Mouse (Mus musculus): ENCODE results near the gene Rnasek. TPM values are rescaled to one million over a fixed set of nuclear protein-coding genes. Genes with fewer than 3 reads are reported as not detected.

The Rnasek gene
- total RNA-seq, 2 experiments from 2014 or later, result 180 to 182 TPM

DNA sequence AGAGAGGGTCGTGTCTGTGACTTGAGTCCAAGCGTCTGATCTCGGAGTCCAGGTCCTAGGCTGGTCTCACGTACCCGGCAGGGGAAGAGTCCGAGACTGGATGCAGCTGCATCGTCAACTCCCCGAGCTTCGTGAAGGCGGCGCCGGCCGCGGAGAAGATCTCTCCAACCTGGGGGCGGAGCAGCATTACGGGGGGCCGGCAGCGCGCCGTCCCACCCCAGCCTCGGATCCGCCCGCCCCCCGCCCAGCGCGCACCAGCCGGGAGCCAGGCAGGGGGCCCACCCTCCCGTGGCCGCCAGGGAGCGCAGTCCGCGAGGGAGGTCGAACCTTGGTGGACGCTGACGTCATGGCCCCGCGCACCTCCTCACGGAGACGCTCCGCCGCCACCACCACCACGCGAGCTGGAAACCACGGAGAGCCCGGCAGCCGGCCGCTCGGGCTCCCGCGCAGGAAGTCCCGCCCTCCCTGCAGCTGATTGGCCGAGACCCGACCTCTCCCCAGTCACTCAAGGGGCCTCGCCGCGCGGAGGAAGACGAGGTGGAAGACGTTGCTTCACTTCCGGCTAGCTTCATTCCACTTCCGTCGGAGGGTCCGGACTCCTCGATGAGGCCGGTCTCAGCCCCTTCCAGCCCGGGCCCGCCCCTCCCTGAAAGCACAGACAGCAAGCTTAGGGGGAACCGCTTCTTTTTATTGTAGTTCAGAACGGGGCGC lies 2.0 kb downstream of the Rnasek start, which contains the start of gene 0610010K14Rik:
0610010K14Rik (minus strand) TSS at position 458 of the 711 bp plus-strand sequence.
- intact Hi-C loops (cut with DNase I), result loop anchor here (10.0 kb wide), 1 partner anchor 97 kb away; no protein-coding TSS in a partner anchor

DNA sequence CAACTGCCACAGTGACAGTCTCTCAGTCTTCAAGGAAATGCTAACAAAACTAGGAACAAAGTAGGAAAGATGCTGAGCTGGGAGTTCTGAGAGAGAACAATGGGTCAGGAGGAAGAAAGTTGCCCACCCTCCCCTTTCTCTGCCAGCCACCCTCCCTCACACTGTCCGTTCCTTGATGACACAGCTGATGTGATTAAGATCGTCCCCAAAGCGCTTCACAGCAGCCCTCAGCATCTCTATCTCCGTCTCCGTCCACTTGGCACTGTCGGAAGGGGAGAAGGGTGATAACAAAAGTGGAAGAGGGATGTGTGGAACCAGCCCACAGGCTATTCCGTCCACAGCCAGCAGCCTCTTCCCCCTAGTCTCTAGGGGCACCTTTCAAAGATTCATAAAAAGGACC lies 2.9 kb downstream of the Rnasek start:
- intact Hi-C loops (cut with DNase I), result loop anchor here (10.0 kb wide), 1 partner anchor 98 kb away; no protein-coding TSS in a partner anchor
- DNase-seq, result no peak

More for the DNA sequence above, 2.0 kb downstream of the Rnasek start, which contains the start of gene 0610010K14Rik:
- DNase-seq, result peak; percentile 98

DNA sequence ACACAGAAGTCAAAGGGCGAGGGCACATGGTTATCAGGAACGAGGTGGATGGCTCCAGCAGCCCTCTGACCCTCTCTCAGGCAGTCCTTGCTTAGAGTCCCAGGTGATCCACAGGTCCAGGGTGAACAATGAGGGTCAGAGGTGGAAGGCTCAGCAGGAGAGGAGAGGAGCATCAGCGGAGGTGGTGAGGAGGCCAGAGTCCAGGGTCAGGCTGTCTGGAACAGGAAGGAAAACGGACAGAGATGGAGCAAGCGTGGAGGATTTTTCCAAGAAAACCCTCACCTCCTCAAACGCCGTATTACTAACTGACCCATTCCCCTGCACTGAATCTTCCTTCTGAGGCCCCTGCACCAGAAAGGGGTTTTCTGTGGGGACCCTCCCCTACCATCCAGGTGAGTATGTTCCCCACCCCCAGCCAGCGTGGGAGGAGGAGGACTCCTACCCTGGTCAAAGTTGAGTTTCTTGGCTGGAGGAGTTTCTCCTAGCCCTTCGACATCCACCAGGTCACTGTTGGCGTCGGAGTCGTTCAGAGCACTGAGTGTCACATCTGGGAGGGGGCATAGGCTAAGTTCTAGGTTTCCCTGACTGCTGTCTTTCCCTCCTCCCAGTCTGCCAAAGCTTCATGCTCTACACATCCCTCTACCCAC lies 4.3 kb downstream of the Rnasek start:
- intact Hi-C loops (cut with DNase I), result loop anchor here (10.0 kb wide), 1 partner anchor 99 kb away; no protein-coding TSS in a partner anchor

DNA sequence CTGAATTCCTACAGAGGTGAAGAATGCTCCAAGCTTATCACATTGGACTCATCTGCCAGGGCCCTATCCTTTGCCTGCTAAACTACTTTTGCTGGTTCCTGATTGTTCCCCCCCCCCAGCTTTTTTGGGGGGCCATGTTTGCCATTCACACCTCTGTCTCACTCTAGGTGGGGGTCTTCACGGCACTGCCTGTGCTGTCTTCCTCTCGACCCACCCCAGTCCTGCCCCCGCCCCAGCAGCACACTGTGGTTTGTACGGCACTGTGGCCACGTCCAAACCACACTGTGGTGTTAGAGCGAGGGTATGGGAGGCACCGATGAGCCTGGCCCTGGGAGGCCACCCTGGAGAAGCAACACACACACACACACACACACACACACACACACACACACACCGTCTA lies 5.1 kb downstream of the Rnasek start:
- intact Hi-C loops (cut with DNase I), result loop anchor here (10.0 kb wide), 1 partner anchor 100 kb away; no protein-coding TSS in a partner anchor
- no peak for DNase-seq

More for the DNA sequence above, 4.3 kb downstream of the Rnasek start:
- DNase-seq, result no peak

DNA sequence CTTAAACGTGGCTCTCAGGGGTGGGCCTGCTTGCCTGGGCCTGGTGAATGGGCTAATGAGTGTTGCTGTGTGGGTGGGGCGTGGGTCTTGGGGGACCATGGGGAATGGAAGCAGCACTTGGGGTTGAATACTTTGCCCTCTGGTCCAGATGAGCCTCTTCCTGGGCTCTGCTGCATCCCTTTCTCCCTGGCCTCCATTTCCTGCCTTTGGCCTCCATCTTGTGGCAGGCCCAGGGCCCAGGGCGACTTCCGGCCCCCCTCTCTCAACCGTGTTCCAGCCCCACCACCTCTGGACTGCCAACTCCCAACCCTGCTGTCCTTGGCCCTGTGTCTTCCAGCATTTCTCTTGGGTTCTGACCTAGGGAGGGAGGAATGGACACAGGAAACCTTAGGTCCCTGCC lies 5.6 kb downstream of the Rnasek start:
- intact Hi-C loops (cut with DNase I), result loop anchor here (10.0 kb wide), 1 partner anchor 101 kb away; no protein-coding TSS in a partner anchor
- DNase-seq, result no peak

DNA sequence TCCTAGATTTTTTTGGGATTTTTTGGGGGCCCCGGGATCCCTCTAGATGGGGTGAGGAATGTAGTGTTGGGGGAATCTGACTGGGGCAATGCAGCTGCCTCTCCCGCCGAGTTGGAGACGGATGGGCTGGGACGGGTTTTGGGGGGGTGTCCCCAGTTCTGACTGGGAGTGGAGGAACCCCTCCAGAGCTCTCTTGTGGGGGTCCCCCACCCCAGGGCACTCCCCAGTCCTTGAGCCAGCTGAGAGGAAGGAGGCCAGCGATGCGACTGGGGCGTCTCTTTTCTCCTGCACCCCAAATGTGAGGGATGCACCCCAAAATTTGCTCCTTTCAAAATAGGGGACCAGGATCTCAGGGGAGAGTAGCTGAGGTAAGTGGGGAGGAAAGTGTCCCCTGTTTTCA lies 6.6 kb downstream of the Rnasek start:
- intact Hi-C loops (cut with DNase I), result loop anchor here (10.0 kb wide), 1 partner anchor 102 kb away; no protein-coding TSS in a partner anchor
- DNase-seq, result no peak

DNA sequence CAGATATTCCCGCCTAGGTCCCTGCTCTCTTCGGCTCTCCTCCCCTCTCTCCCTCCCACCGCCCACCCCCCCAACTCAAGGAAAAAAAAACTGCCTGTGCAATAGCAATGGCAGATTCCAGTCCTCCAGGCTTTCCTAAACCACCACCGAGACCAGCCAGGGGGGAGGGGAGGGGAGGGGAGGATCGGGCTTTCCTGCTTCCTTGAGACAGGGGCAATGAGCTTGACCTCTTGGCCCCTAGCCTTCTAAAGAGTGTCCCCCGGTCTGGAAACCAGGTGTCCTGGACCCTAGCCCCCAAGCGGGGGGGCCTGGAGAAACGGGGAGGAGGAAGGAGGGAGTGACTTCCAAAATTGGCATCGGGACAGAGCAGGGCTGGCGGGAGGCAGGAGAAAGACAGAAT lies 7.1 kb downstream of the Rnasek start:
- DNase-seq, result peak; percentile 83
- intact Hi-C loops (cut with DNase I), result loop anchor here (10.0 kb wide), 1 partner anchor 102 kb away; no protein-coding TSS in a partner anchor

DNA sequence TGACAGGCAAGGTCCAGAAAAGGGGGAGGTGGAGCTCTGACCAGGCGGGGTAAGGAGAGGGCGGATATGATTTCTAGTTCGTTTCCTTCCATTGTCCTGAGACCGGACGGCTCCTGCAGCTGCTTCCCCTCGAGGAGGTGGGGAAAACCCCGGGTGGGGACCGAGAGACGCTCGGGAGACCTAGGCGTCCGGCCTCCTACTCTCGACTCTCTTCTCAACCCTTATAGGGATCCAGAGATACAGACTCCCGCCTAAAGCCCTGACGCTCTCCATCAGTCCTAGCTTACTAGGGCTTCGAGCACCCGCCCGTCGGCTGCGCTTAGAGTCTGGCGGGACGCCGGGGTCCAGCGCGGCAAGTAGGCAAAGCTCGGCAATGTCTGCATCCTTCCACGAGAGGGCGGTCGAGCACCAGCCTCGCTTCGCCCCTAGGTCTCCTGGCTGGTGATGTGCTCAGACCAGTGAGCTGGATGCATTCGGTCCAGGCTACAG lies 9.4 kb downstream of the Rnasek start:
- intact Hi-C loops (cut with DNase I), result loop anchor here (10.0 kb wide), 1 partner anchor 105 kb away; no protein-coding TSS in a partner anchor
- peak; percentile 87 for DNase-seq

DNA sequence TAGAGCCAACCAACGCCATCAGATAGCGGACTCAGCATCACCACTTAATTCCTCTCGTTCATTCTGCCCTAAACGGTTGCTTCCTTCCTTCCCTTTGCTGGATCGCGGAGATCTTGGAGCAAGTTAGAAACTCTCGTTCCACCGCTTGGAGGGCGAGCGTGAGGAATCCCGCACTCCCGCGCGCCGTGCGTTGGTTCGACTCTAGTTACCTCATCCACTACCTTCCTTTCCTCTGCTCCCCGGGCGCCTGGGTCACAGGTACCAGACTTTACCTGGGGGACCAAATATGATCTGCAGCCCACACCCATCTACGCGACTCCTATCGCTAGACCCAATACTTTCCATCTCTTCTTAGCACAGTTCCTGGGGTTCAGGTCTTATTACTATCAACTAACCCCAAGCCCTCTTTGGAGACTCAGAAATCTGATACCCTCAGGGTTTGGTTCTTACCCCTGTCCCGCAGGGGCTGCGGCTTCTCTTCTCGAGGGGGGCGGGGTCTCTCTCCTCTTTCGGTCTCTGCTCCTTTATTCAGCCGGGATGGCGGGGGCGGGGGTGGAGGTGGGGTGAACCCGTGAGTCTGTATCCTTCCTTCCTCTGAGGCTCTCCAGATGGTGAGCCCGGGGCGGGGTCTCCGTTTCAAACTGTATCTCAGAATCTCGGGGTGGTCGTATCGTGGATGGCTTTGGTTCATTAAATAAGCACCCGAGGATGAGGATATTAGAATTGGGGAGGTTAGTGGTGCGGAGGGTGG lies 10.2 kb downstream of the Rnasek start, which contains the start of gene Bcl6b:
Bcl6b (minus strand) TSS at position 539 of the 751 bp plus-strand sequence.
- intact Hi-C loops (cut with DNase I), result loop anchor here (10.0 kb wide), 1 partner anchor 105 kb away; no protein-coding TSS in a partner anchor
- no peak for DNase-seq

DNA sequence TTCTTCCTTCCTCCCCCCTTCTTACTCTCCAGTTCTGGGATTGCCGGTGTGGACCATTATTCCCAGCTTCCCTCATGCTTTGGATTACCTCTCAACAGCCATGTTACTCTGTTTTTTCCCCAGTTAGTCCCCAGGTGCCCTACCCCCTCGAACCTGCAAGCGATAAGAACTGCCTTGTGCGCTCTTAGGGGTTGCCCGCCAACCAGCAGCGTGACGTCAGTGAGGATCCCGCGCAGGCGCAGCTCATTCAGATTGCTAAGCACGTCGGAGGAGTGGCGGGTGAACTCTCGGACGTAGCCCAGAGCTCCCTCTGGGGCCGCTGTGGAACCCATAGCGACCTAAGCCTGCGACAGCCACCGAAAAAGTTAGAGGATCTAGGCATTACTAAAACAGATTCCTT lies 10.8 kb downstream of the Rnasek start:
- peak; percentile 86 for DNase-seq
- intact Hi-C loops (cut with DNase I), result no loop called here

DNA sequence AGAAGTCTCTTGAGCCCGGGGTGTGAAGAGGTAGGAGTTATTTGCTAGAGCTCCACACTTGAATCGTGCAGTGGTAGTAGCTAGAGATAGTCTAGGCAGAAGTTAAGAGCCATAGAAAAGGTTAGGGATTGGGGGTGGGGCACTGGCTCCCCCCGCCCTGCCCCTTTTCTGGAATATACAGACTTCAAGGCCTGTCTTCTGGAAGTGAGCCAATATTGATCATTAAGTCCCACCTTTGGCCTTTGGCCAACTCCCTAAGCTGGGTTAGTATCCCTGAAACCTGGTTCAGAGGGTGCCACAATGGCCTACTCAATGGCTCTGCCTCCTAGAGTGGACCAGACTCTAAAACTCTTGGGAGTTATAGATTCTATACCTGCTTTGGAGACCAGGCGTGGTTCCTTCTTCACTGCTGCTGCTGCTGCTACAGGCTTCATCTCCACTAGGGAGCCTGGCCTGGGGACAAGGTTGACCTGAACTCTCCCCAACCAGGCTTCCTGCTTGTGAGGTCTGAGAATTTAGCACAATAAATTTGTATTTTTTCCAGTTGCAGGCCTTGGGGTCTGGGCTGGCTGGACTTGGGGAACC lies 11.9 kb downstream of the Rnasek start:
- intact Hi-C loops (cut with DNase I), result no loop called here
- DNase-seq, result no peak

DNA sequence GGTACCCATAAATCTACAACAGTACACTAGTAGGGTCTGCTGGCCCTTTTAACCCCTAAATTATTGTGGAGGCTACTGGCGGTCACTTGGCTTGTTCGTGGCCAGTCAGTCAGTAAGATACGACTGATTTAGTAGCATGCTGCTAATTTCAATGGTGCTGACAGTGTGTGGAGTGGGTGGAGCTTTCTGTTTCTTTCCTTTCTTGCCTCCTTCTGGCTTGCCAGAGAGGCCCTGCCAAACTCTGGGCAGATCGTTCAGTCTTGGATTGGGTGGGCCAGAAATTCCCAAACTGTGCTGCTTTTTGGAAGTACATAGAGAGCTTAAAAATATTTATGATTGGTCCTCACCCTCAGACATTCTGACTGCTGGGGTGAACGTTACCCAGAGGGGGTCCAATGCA lies 12.5 kb downstream of the Rnasek start:
- intact Hi-C loops (cut with DNase I), result no loop called here

DNA sequence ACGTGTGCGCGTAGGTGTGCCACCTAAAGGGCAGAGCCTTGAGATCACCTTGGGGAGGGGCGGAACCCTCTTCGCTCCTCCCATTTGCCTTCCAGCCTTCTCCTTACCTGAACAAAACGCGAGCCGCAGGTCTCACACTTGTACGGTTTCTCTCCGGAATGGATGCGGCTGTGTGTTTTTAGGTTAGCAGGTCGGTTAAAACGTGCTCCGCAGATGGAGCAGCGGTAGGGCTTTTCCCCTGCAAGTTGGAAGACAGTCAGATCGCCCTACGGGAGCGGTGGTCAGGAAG lies 13.1 kb downstream of the Rnasek start:
- DNase-seq, result no peak
- intact Hi-C loops (cut with DNase I), result no loop called here

More for the DNA sequence above, 12.5 kb downstream of the Rnasek start:
- DNase-seq, result no peak

DNA sequence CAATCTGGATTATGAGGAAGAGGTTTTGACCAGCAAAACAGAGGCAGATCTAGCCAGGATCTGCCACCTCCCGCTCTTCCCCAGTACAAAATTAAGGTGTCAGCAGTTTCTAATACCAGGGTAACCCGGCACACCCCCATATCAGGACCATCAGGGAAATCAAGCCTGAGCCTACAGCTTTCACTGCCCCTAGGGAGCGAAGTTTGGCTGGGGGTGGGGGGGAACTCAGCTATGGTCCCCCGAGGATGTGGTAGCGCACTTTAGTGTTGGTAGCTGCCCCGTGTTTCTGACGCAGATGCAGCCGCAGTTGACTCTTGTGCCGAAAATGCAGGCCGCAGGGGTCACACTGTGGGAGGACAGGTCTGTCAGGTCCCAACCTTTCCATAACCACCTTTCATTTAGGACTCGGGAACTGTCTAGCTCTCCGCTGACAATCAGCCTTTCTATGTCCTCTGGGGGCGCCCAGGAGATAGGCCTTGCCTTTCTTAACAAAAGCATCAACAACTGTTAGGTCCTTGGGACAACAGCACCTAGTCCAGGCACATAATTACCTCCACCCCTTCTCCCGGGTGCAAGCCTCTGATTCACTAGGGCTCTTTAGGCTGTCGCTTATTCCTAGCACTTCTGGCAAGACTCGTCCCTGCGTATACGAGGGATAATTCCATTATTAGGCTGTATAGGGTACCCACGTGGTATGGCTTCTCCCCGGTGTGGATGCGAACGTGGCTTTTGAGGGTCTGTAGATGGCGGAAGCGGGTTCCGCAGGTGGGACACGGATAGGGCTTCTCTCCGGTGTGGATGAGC lies 13.6 kb downstream of the Rnasek start:
- intact Hi-C loops (cut with DNase I), result no loop called here
- DNase-seq, result no peak

DNA sequence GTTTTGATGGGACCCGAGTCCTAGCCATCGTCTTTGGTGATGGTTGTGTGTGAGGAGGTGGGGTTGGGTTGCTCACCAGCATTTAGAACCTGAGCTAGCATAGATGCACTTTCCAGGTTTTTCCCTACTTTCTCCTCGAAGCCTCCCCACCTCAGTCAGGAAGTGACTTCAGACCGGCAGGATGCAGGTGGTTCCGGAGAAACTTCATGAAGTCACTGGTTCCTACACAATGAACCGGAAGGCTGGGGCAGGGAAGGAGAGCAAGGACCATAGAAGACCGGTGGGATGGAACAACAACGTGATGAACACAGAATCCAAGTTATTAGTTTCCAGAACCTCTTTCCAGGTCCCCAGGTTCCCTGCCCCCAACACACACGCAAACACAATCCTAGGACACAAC lies 15.9 kb downstream of the Rnasek start:
- intact Hi-C loops (cut with DNase I), result no loop called here
- no peak for DNase-seq

DNA sequence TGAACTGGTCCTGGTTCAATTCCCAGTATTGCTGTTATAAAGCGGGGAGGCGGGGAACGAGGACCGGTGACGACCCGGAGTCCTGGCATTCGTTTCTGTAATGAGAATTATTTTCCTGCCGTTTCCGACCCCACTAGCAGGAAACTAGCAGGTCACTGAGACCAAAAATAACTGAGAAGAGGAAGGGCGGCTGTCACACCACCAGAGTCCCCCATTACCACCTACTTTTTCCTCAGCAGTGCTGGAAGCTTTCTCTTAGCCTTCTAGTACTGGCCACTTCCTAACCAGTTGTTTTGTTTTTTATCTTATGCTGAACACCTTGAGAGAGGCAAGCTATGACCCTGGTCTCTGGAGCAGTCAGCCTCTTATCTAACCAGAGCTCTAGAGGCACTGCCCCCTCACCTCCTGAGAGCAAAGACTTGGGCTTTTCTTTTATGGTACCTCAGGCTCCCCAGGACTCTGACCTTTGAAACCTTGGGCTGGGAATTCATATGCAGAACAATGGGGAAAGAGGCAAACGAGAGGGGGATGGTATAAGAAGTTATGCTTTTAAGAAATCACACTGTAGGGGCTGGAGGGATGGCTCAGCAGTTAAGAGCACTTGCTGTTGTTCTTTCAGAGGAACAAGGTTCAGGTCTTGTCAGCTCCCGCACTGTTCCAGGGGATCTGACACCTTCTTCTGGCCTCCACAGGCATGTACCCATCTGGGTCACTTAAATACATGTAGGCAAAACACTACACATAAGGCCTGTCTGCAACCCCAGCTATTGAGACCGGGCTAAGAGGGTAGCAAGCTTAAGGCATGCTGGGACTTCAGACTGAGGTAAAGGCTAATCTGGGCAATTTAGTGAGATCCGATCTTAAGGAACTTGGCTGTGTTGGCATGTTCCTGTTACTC lies 17.8 kb downstream of the Rnasek start:
- intact Hi-C loops (cut with DNase I), result no loop called here
- no peak for DNase-seq

DNA sequence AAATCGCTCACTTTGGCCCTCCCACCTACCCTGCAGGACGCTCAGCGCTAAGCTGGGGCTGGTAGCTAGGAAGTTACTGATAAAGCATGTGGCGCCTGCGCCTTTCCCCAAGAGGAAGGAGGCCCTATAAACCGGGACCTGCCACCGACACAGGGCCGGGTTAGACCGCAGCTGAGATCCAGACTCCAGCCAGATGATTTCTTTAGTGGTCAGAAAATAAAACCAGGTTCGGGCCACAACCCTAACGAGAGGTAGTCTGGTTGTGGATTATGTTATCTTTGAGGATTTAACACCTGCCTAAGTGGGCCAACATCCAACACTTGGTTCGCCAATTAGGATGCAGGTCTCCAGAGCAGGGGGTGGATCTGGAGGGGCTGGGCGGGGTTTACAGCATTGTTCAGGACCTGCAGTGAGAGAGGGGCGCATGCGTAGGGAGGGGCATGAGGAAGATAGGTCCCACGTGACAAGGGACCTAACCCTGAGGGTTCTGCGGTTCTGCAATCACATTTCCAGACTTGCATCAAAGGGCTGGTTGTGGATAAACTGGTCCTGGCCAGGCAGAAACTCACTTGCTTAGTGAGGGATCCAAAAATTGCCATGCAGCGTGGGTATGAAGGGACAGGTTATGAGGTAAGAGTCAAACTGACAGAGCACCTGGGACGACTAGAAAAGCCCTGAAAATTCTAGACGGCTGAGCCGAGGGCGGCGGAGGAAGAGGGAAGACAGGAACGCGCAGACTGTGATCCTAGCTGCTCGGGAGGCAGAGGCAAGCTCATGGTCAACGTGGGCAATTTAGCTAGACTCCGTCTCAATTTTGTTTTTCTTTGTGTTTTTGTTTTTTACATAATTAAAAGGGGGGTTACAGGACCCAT lies 18.7 kb downstream of the Rnasek start, which contains the start of gene Slc16a13:
Slc16a13 (minus strand) TSS at position 334 of the 872 bp plus-strand sequence.
- intact Hi-C loops (cut with DNase I), result no loop called here
- DNase-seq, result peak; percentile 98

All from left cerebral cortex, postnatal 4 days (tissue).